In genomic region chr2:105678880-105679321, GRCm38 (mm10) we compare ENCODE assay signal across 12 mouse cellular contexts. TPM values are rescaled to one million over a fixed set of nuclear protein-coding genes. Genes with fewer than 3 reads are reported as not detected.
DNase-seq lines count a peak whose midpoint lies in the region; ATAC-seq and TF ChIP-seq lines count a peak whose summit lies in the region.
"Had no signal": no experiment of that assay in that cellular context is flagged by ENCODE, and none has a peak within 500 bp of the region (broad histone marks: within the 10 kb centered on the region; RNA-seq: fewer than 3 reads in every experiment).

No protein-coding gene starts in this region.

- H3K36me3 ChIP-seq in forebrain, postnatal 0 days (ENCODE audit: insufficient read depth): no peaks in the 10 kb centered on the region
- no peaks in the 10 kb centered on the region for H3K36me3 ChIP-seq in midbrain, embryonic 16.5 days (ENCODE audit: control insufficient read depth, insufficient read depth, low read length)
- no peaks in the 10 kb centered on the region for H3K36me3 ChIP-seq in kidney, adult 2 months (ENCODE audit: control insufficient read depth, insufficient read depth, low read length)
- H3K36me3 ChIP-seq: embryonic facial prominence, embryonic 15.5 days had no signal

- 7% methylated on average over 7 of the region's 7 CpGs for WGBS in cerebellum, adult 2 months
- WGBS in forebrain, postnatal 0 days: 11% methylated on average over 7 of the region's 7 CpGs
- 8% methylated on average over 7 of the region's 7 CpGs for WGBS in midbrain, embryonic 16.5 days
- 8% methylated on average over 7 of the region's 7 CpGs for WGBS in kidney, adult 2 months

- no peak for TF ChIP-seq CTCF in cerebellum, adult 2 months (IDR thresholded peaks at IDR 0.05; ENCODE audit: borderline replicate concordance, insufficient read depth, low read depth, low read length)
- TF ChIP-seq CTCF in forebrain, postnatal 0 days (IDR thresholded peaks at IDR 0.05; ENCODE audit: low read depth): no peak
- TF ChIP-seq CTCF in kidney, adult 2 months (conservative IDR thresholded peaks at IDR 0.05; ENCODE audit: insufficient read depth, insufficient read length, low read depth, low read length): no peak

- no peaks in the 10 kb centered on the region for H3K4me1 ChIP-seq in cerebellum, adult 2 months (ENCODE audit: control insufficient read depth, insufficient read depth, low read length)
- H3K4me1 ChIP-seq in forebrain, postnatal 0 days (ENCODE audit: insufficient read depth): no peaks in the 10 kb centered on the region
- peaks cover 7% of the 10 kb centered on the region; the same call in 1 of the 2 replicates for H3K4me1 ChIP-seq in midbrain, embryonic 16.5 days (ENCODE audit: control insufficient read depth, insufficient read depth, low read length)
- H3K4me1 ChIP-seq in kidney, adult 2 months (ENCODE audit: control insufficient read depth, insufficient read depth, low read length): peaks cover 7% of the 10 kb centered on the region; the same call in 1 of the 2 replicates

- ATAC-seq in forebrain, postnatal 0 days: no peak
- ATAC-seq in midbrain, embryonic 16.5 days: no peak

- 0 out of 2 replicates have a peak overlapping the region, but pooled peaks have one; percentile 7 for H3K9ac ChIP-seq in forebrain, postnatal 0 days
- no peak overlapping the region for H3K9ac ChIP-seq in midbrain, embryonic 16.5 days (ENCODE audit: low read depth, low read length)
- H3K9ac ChIP-seq: embryonic facial prominence, embryonic 15.5 days had no signal

- H3K27me3 ChIP-seq in cerebellum, adult 2 months (ENCODE audit: control insufficient read depth, insufficient read depth, low read length): no peaks in the 10 kb centered on the region
- H3K27me3 ChIP-seq in forebrain, postnatal 0 days (ENCODE audit: insufficient read depth, low read length): peaks cover 20% of the 10 kb centered on the region
- H3K27me3 ChIP-seq in midbrain, embryonic 16.5 days (ENCODE audit: control insufficient read depth, insufficient read depth, low read depth, low read length): peaks cover 50% of the 10 kb centered on the region
- H3K27me3 ChIP-seq in kidney, adult 2 months (replicated peaks; ENCODE audit: control insufficient read depth, insufficient read depth, low read length): peaks cover 19% of the 10 kb centered on the region

- H3K4me3 ChIP-seq in cerebellum, adult 2 months (replicated peaks; ENCODE audit: insufficient read depth, low read depth, low read length): peak overlapping the region; percentile 65
- peak overlapping the region; percentile 16 for H3K4me3 ChIP-seq in forebrain, postnatal 0 days (ENCODE audit: low read depth, low read length)
- H3K4me3 ChIP-seq in midbrain, embryonic 16.5 days (ENCODE audit: low read depth, low read length): no peak overlapping the region
- no peak overlapping the region for H3K4me3 ChIP-seq in kidney, adult 2 months (ENCODE audit: insufficient read depth, low read depth, low read length)
- H3K4me3 ChIP-seq: embryonic facial prominence, embryonic 15.5 days had no signal

- peak; percentile 49 to 63 for DNase-seq in cerebellum, adult 2 months
- DNase-seq in cerebellum, postnatal 4 days (ENCODE audit: low spot score in 2 of 2): no peak
- peak; percentile 40 to 65 for DNase-seq in cerebellum, postnatal 14 days
- DNase-seq in forebrain, postnatal 0 days: no peak
- no peak for DNase-seq in retina, embryonic 14.5 days (ENCODE audit: low spot score)
- DNase-seq in kidney, adult 2 months: no peak
- no peak for DNase-seq in right cerebral cortex, adult 2 months (ENCODE audit: low spot score in 2 of 2)
- DNase-seq: gastrocnemius, postnatal 36 days; liver; lung, postnatal 36 days had no signal

- TF ChIP-seq POLR2A in cerebellum, adult 2 months (IDR thresholded peaks at IDR 0.05; ENCODE audit: borderline replicate concordance, insufficient read depth, low read length): no peak
- TF ChIP-seq POLR2A in kidney, adult 2 months (IDR thresholded peaks at IDR 0.05; ENCODE audit: low read depth, low read length): no peak

- H3K4me2 ChIP-seq in forebrain, postnatal 0 days (ENCODE audit: low read depth): peak overlapping the region; percentile 72
- H3K4me2 ChIP-seq in midbrain, embryonic 16.5 days (ENCODE audit: low read length): peak overlapping the region; percentile 24
- H3K4me2 ChIP-seq: embryonic facial prominence, embryonic 15.5 days had no signal

- peak overlapping the region; percentile 84 for H3K27ac ChIP-seq in cerebellum, adult 2 months (ENCODE audit: insufficient read depth, low read length)
- H3K27ac ChIP-seq in forebrain, postnatal 0 days (ENCODE audit: low read depth, low read length): no peak overlapping the region
- H3K27ac ChIP-seq in midbrain, embryonic 16.5 days (ENCODE audit: low read length): no peak overlapping the region
- H3K27ac ChIP-seq in kidney, adult 2 months (ENCODE audit: insufficient read depth, low read depth, low read length): no peak overlapping the region
- H3K27ac ChIP-seq: embryonic facial prominence, embryonic 15.5 days had no signal

- no peaks in the 10 kb centered on the region for H3K9me3 ChIP-seq in forebrain, postnatal 0 days (ENCODE audit: low read length)
- no peaks in the 10 kb centered on the region for H3K9me3 ChIP-seq in midbrain, embryonic 16.5 days (replicated peaks; ENCODE audit: control insufficient read depth, low read length, poor library complexity, severe bottlenecking)
- H3K9me3 ChIP-seq: embryonic facial prominence, embryonic 15.5 days had no signal

RNA-seq across cellular contexts. Expression of gene Pax6, which starts 10.2 kb away (rescaled TPM):
- polyA plus RNA-seq in cerebellum, adult 2 months (2012; rRNA removed): 84.5 and 103 TPM in 2 replicates
- 19.0 and 32.9 TPM in 2 replicates for total RNA-seq in forebrain, postnatal 0 days (2014; rRNA removed)
- 14.6 and 19.0 TPM in 2 replicates for polyA plus RNA-seq in forebrain, postnatal 0 days (2015; fragmentation: Nextera tagmentation; extraction: Ambion mirVana)
- 17.4 and 25.7 TPM in 2 replicates for polyA plus RNA-seq in midbrain, embryonic 16.5 days (2015; fragmentation: Nextera tagmentation; extraction: Ambion mirVana)
- not detected in 2 replicates for polyA plus RNA-seq in kidney, adult 2 months (2012; rRNA removed)
- total RNA-seq: gastrocnemius, postnatal 36 days had no signal

Comparison
In these comparisons a context has a peak if more than half of its experiments do, and no peak if none do; other contexts are left out.
1. DNase-seq: peak in cerebellum, adult 2 months (2 of 2) and cerebellum, postnatal 14 days (2 of 2); none in cerebellum, postnatal 4 days (0 of 2), forebrain, postnatal 0 days (single experiment), retina, embryonic 14.5 days (single experiment), kidney, adult 2 months (single experiment) and right cerebral cortex, adult 2 months (0 of 2).
2. H3K4me3 ChIP-seq: peak in cerebellum, adult 2 months (single experiment) and forebrain, postnatal 0 days (single experiment); none in midbrain, embryonic 16.5 days (single experiment) and kidney, adult 2 months (single experiment).
3. RNA of gene Pax6, which starts 10.2 kb away (polyA plus RNA-seq): 84.5 to 103 TPM in cerebellum, adult 2 months, 14.6 to 19.0 TPM in forebrain, postnatal 0 days and 17.4 to 25.7 TPM in midbrain, embryonic 16.5 days; not detected in kidney, adult 2 months; every median in the first group is over 10 times any median in the second.